Mouse (Mus musculus) liver, embryonic 12.5 days (tissue): ENCODE results near the gene Tcf23. TPM values are rescaled to one million over a fixed set of nuclear protein-coding genes. Genes with fewer than 3 reads are reported as not detected.
A peak's percentile ranks its signal among the peaks of the same experiment; 100 is the strongest.

Source experiments
- ATAC-seq: fragments of 200-750 bp; cut with Nextera tagmentation; 2 replicates; pipeline ENCODE4 v1.8.0; 2017; ENCODE audit warnings: moderate number of reproducible peaks, mild to moderate bottlenecking, moderate library complexity
- H3K27ac ChIP-seq: fragments of 300-500 bp; sonication (generic); 2 replicates; pipeline ENCODE4 v1.5.1; 2016; ENCODE audit warnings: mild to moderate bottlenecking
- H3K27me3 ChIP-seq: fragments of 300-500 bp; sonication (generic); replicated peaks from 2 replicates; pipeline ENCODE4 v1.6.1; 2016; ENCODE audit warnings: mild to moderate bottlenecking, moderate library complexity
- H3K36me3 ChIP-seq: fragments of 300-500 bp; sonication (generic); 2 replicates; pipeline ENCODE4 v1.6.1; 2016; ENCODE audit warnings: mild to moderate bottlenecking, moderate library complexity
- H3K4me1 ChIP-seq: fragments of 300-500 bp; sonication (generic); 2 replicates; pipeline ENCODE4 v1.6.1; 2016
- H3K4me2 ChIP-seq: fragments of 300-500 bp; sonication (generic); 2 replicates; pipeline ENCODE4 v1.6.1; 2016; ENCODE audit warnings: mild to moderate bottlenecking, moderate library complexity
- H3K4me3 ChIP-seq: fragments of 300-500 bp; sonication (generic); 2 replicates; pipeline ENCODE4 v1.5.1; 2016; ENCODE audit warnings: mild to moderate bottlenecking, moderate library complexity
- H3K9ac ChIP-seq: fragments of 300-500 bp; sonication (generic); 2 replicates; pipeline ENCODE4 v1.6.1; 2016; ENCODE audit warnings: mild to moderate bottlenecking, moderate library complexity
- H3K9me3 ChIP-seq: fragments of 300-500 bp; sonication (generic); replicated peaks from 2 replicates; pipeline ENCODE4 v1.6.1; 2016; ENCODE audit warnings: mild to moderate bottlenecking, moderate library complexity
- WGBS: fragments of 180-500 bp; shearing (Covaris S2); methylation state at CpG from one replicate; pipeline ENCODE4 v1.1.7; 2016; ENCODE audit not compliant: insufficient replicate concordance; 5-methylcytosine and 5-hydroxymethylcytosine counted together
- polyA plus RNA-seq: library from polyadenylated mRNA; unstranded; fragments of >200 nt; fragmentation: Nextera tagmentation; extraction: Ambion mirVana; gene quantifications from 2 replicates; pipeline ENCODE4 v1.2.1, GENCODE M21; 2016

Gene Tcf23
- polyA plus RNA-seq, 1 experiment from 2014 or later, result 0.08 TPM

GRCm38 (mm10) chr5:30966189-30966588 is 2.3 kb upstream of the Tcf23 start:
- Histone ChIP-seq H3K4me1 (peaks cover 23% of the 10 kb centered on the region), H3K36me3 (no peaks in the 10 kb centered on the region), H3K4me3 (no peak overlapping the region), H3K9ac (no peak overlapping the region), H3K9me3 (no peaks in the 10 kb centered on the region), H3K27me3 (peaks cover 8% of the 10 kb centered on the region; the same call in 1 of the 2 replicates), H3K27ac (no peak overlapping the region), H3K4me2 (no peak overlapping the region)
- ATAC-seq, result 0 out of 2 replicates have a peak, but pooled peaks have one; percentile 24
- 64% methylated on average over 4 of the region's 4 CpGs for WGBS

- H3K4me1 ChIP-seq, result peaks cover 16% of the 10 kb centered on the region
- H3K27ac ChIP-seq, result no peak overlapping the region
- H3K9me3 ChIP-seq, result no peaks in the 10 kb centered on the region
- no peak overlapping the region for H3K4me3 ChIP-seq
- 28% methylated on average over 2 of the region's 2 CpGs for WGBS
- no peak overlapping the region for H3K9ac ChIP-seq
- H3K27me3 ChIP-seq, result peaks cover 8% of the 10 kb centered on the region; the same call in 1 of the 2 replicates
- peak; percentile 65 for ATAC-seq
- H3K36me3 ChIP-seq, result no peaks in the 10 kb centered on the region
- no peak overlapping the region for H3K4me2 ChIP-seq
Observed at GRCm38 (mm10) chr5:30969440-30969839, 978 bp downstream of the Tcf23 start.

- Histone ChIP-seq H3K4me2 (no peak overlapping the region), H3K36me3 (no peaks in the 10 kb centered on the region), H3K27me3 (peaks cover 6% of the 10 kb centered on the region; the same call in 1 of the 2 replicates), H3K27ac (no peak overlapping the region), H3K4me1 (peaks cover 4% of the 10 kb centered on the region), H3K4me3 (no peak overlapping the region), H3K9me3 (no peaks in the 10 kb centered on the region), H3K9ac (no peak overlapping the region)
- 66% methylated on average over 9 of the region's 9 CpGs for WGBS
- ATAC-seq, result no peak
Observed at GRCm38 (mm10) chr5:30974870-30975656, 6.6 kb downstream of the Tcf23 start.

- Histone ChIP-seq H3K4me3 (no peak overlapping the region), H3K4me2 (no peak overlapping the region), H3K27ac (no peak overlapping the region), H3K36me3 (no peaks in the 10 kb centered on the region), H3K9me3 (no peaks in the 10 kb centered on the region), H3K4me1 (no peaks in the 10 kb centered on the region), H3K9ac (no peak overlapping the region), H3K27me3 (no peaks in the 10 kb centered on the region)
- no peak for ATAC-seq
- WGBS, result 26% methylated on average over 2 of the region's 2 CpGs
Observed at GRCm38 (mm10) chr5:30982357-30982756, 13.9 kb downstream of the Tcf23 start.

GRCm38 (mm10) chr5:30992980-30993676 is 24.7 kb downstream of the Tcf23 start:
- H3K36me3 ChIP-seq, result no peaks in the 10 kb centered on the region
- no peak overlapping the region for H3K27ac ChIP-seq
- no peak for ATAC-seq
- H3K4me3 ChIP-seq, result no peak overlapping the region
- WGBS, result 55% methylated on average over 5 of the region's 5 CpGs
- H3K9ac ChIP-seq, result no peak overlapping the region
- H3K4me1 ChIP-seq, result no peaks in the 10 kb centered on the region
- no peak overlapping the region for H3K4me2 ChIP-seq
- H3K9me3 ChIP-seq, result no peaks in the 10 kb centered on the region
- H3K27me3 ChIP-seq, result peaks cover 11% of the 10 kb centered on the region; the same call in 1 of the 2 replicates

- Histone ChIP-seq H3K36me3 (no peaks in the 10 kb centered on the region), H3K9ac (no peak overlapping the region), H3K9me3 (no peaks in the 10 kb centered on the region), H3K27ac (no peak overlapping the region), H3K4me1 (no peaks in the 10 kb centered on the region), H3K4me3 (no peak overlapping the region), H3K4me2 (no peak overlapping the region), H3K27me3 (peaks cover 11% of the 10 kb centered on the region; the same call in 1 of the 2 replicates)
- no peak for ATAC-seq
- WGBS, result 46% methylated on average over 3 of the region's 3 CpGs
Observed at GRCm38 (mm10) chr5:30994074-30994473, 25.6 kb downstream of the Tcf23 start.

GRCm38 (mm10) chr5:30994910-30995635 is 26.6 kb downstream of the Tcf23 start:
- ATAC-seq, result no peak
- Histone ChIP-seq H3K4me3 (no peak overlapping the region), H3K36me3 (no peaks in the 10 kb centered on the region), H3K9ac (no peak overlapping the region), H3K4me2 (no peak overlapping the region), H3K9me3 (no peaks in the 10 kb centered on the region), H3K27ac (no peak overlapping the region), H3K27me3 (peaks cover 9% of the 10 kb centered on the region; the same call in 1 of the 2 replicates), H3K4me1 (no peaks in the 10 kb centered on the region)
- 52% methylated on average over 11 of the region's 11 CpGs for WGBS

GRCm38 (mm10) chr5:30998306-30998705 is 29.8 kb downstream of the Tcf23 start:
- 20% methylated on average over 5 of the region's 5 CpGs for WGBS
- no peak overlapping the region for H3K27ac ChIP-seq
- H3K36me3 ChIP-seq, result no peaks in the 10 kb centered on the region
- no peaks in the 10 kb centered on the region for H3K4me1 ChIP-seq
- H3K4me3 ChIP-seq, result no peak overlapping the region
- H3K27me3 ChIP-seq, result peaks cover 5% of the 10 kb centered on the region; the same call in 1 of the 2 replicates
- no peak for ATAC-seq
- H3K4me2 ChIP-seq, result no peak overlapping the region
- no peak overlapping the region for H3K9ac ChIP-seq
- no peaks in the 10 kb centered on the region for H3K9me3 ChIP-seq

- ATAC-seq, result no peak
- 49% methylated on average over 5 of the region's 5 CpGs for WGBS
- Histone ChIP-seq H3K27me3 (peaks cover 5% of the 10 kb centered on the region; the same call in 1 of the 2 replicates), H3K4me1 (no peaks in the 10 kb centered on the region), H3K4me3 (no peak overlapping the region), H3K27ac (no peak overlapping the region), H3K9ac (no peak overlapping the region), H3K36me3 (no peaks in the 10 kb centered on the region), H3K4me2 (no peak overlapping the region), H3K9me3 (no peaks in the 10 kb centered on the region)
Observed at GRCm38 (mm10) chr5:30999324-30999723, 30.9 kb downstream of the Tcf23 start.

- no peak for ATAC-seq
- no peaks in the 10 kb centered on the region for H3K9me3 ChIP-seq
- H3K27me3 ChIP-seq, result 0 out of 2 replicates have a peak, but pooled peaks cover 5% of the 10 kb centered on the region
- no peaks in the 10 kb centered on the region for H3K4me1 ChIP-seq
- 65% methylated on average over 7 of the region's 7 CpGs for WGBS
- no peak overlapping the region for H3K4me3 ChIP-seq
- H3K36me3 ChIP-seq, result no peaks in the 10 kb centered on the region
- H3K4me2 ChIP-seq, result no peak overlapping the region
- no peak overlapping the region for H3K9ac ChIP-seq
- H3K27ac ChIP-seq, result no peak overlapping the region
Observed at GRCm38 (mm10) chr5:31000122-31000521, 31.7 kb downstream of the Tcf23 start.

- no peak overlapping the region for H3K27ac ChIP-seq
- WGBS, result 69% methylated on average over 2 of the region's 2 CpGs
Observed at GRCm38 (mm10) chr5:31000993-31001392, 32.5 kb downstream of the Tcf23 start.

More at GRCm38 (mm10) chr5:31000993-31001392, 32.5 kb downstream of the Tcf23 start:
- H3K36me3 ChIP-seq, result no peaks in the 10 kb centered on the region
- H3K9me3 ChIP-seq, result no peaks in the 10 kb centered on the region
- H3K9ac ChIP-seq, result no peak overlapping the region
- no peak for ATAC-seq
- H3K4me2 ChIP-seq, result no peak overlapping the region
- H3K4me3 ChIP-seq, result no peak overlapping the region
- 0 out of 2 replicates have a peak, but pooled peaks cover 5% of the 10 kb centered on the region for H3K27me3 ChIP-seq
- H3K4me1 ChIP-seq, result no peaks in the 10 kb centered on the region
